Mouse (Mus musculus) frontal cortex, postnatal 14 days (tissue): Measurements from ENCODE around the gene Ern1.
"Not testable (repeated sequence)": the region's sequence is repeated elsewhere in the genome, so short reads cannot be mapped to it uniquely, and the experiment has no call there.

Experiments used
- DNase-seq, 2 experiments: peaks; one replicate each; pipeline ENCODE4 v3.0.0; 2022; ENCODE audit warnings: low spot score in 2 of 2

The Ern1 gene

GRCm38 (mm10) chr11:106481651-106482050 lies 6.0 kb downstream of the Ern1 start:
- no peak for DNase-seq

- DNase-seq, result no peak
Observed at GRCm38 (mm10) chr11:106480530-106480885, 7.1 kb downstream of the Ern1 start.

- no peak for DNase-seq
Observed at GRCm38 (mm10) chr11:106479619-106480529, 7.8 kb downstream of the Ern1 start.

- DNase-seq, result no peak
Observed at GRCm38 (mm10) chr11:106478745-106479144, 8.9 kb downstream of the Ern1 start.

GRCm38 (mm10) chr11:106477505-106478160 lies 10.0 kb downstream of the Ern1 start:
- no peak for DNase-seq

GRCm38 (mm10) chr11:106475309-106475708 lies 12.3 kb downstream of the Ern1 start:
- DNase-seq, result no peak

GRCm38 (mm10) chr11:106471629-106472028 lies 16.0 kb downstream of the Ern1 start:
- DNase-seq, result no peak

- DNase-seq, result no peak
Observed at GRCm38 (mm10) chr11:106468509-106468908, 19.1 kb downstream of the Ern1 start.

- no peak for DNase-seq
Observed at GRCm38 (mm10) chr11:106465932-106466331, 21.7 kb downstream of the Ern1 start.

GRCm38 (mm10) chr11:106465545-106465903 lies 22.1 kb downstream of the Ern1 start:
- no peak for DNase-seq

GRCm38 (mm10) chr11:106464681-106465544 lies 22.7 kb downstream of the Ern1 start:
- no peak for DNase-seq

- DNase-seq, result no peak
Observed at GRCm38 (mm10) chr11:106463845-106464244, 23.8 kb downstream of the Ern1 start.

GRCm38 (mm10) chr11:106462309-106462708 lies 25.3 kb downstream of the Ern1 start:
- no peak for DNase-seq

GRCm38 (mm10) chr11:106461145-106461932 lies 26.3 kb downstream of the Ern1 start:
- no peak for DNase-seq

GRCm38 (mm10) chr11:106460671-106461070 lies 27.0 kb downstream of the Ern1 start:
- DNase-seq, result no peak

- DNase-seq, result no peak
Observed at GRCm38 (mm10) chr11:106458540-106458939, 29.1 kb downstream of the Ern1 start.

GRCm38 (mm10) chr11:106443646-106444045 lies 44.0 kb downstream of the Ern1 start:
- DNase-seq, result no peak

- DNase-seq, result not testable (repeated sequence)
Observed at GRCm38 (mm10) chr11:106442564-106442963, 45.1 kb downstream of the Ern1 start.

GRCm38 (mm10) chr11:106440318-106440717 lies 47.3 kb downstream of the Ern1 start:
- no peak for DNase-seq

- DNase-seq, result no peak
Observed at GRCm38 (mm10) chr11:106439355-106439754, 48.3 kb downstream of the Ern1 start.

GRCm38 (mm10) chr11:106438524-106439177 lies 49.0 kb downstream of the Ern1 start:
- DNase-seq, result no peak
